Mouse (Mus musculus): ENCODE data around the gene Lenep. TPM values are rescaled to one million over a fixed set of nuclear protein-coding genes. Genes with fewer than 3 reads are reported as not detected.

The Lenep gene
- polyA plus RNA-seq, 1 experiment, result not detected

DNA sequence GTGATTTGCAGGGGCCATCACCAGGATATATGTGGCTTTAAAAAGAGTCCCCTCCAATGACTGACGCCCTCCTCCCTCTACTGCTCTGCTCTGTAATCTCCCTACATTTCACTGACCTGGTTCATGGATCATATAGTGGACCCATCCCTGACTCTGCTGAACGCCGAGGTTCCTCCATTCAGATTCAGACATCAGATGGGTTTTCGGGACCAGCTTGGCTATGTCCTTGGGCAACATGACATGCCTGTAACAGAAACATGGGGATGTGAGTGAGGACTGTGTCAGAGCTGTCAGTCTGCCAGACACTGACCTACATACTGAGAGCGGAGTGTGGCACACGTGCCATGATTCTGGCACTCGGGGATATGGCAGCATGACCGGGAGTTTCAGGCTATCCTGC lies 13.6 kb upstream of the Lenep start:
- H3K36me3 ChIP-seq (ENCODE audit: control insufficient read depth, insufficient read depth, low read length), result no peaks in the 10 kb centered on the region
- WGBS, result 93% methylated on average over 8 of the region's 8 CpGs
- DNase-seq, result no peak
- peaks cover 4% of the 10 kb centered on the region; the same call in 1 of the 2 replicates for H3K4me1 ChIP-seq (ENCODE audit: control insufficient read depth, insufficient read depth, low read length)
- H3K27ac ChIP-seq (ENCODE audit: insufficient read depth, low read depth, low read length), result no peak overlapping the region
- TF ChIP-seq POLR2A (IDR thresholded peaks at IDR 0.05; ENCODE audit: low read depth, low read length) (no peak), CTCF (conservative IDR thresholded peaks at IDR 0.05; ENCODE audit: insufficient read depth, insufficient read length, low read depth, low read length) (no peak)
- H3K4me3 ChIP-seq (ENCODE audit: insufficient read depth, low read depth, low read length), result no peak overlapping the region
- H3K27me3 ChIP-seq (replicated peaks; ENCODE audit: control insufficient read depth, insufficient read depth, low read length), result no peaks in the 10 kb centered on the region

DNA sequence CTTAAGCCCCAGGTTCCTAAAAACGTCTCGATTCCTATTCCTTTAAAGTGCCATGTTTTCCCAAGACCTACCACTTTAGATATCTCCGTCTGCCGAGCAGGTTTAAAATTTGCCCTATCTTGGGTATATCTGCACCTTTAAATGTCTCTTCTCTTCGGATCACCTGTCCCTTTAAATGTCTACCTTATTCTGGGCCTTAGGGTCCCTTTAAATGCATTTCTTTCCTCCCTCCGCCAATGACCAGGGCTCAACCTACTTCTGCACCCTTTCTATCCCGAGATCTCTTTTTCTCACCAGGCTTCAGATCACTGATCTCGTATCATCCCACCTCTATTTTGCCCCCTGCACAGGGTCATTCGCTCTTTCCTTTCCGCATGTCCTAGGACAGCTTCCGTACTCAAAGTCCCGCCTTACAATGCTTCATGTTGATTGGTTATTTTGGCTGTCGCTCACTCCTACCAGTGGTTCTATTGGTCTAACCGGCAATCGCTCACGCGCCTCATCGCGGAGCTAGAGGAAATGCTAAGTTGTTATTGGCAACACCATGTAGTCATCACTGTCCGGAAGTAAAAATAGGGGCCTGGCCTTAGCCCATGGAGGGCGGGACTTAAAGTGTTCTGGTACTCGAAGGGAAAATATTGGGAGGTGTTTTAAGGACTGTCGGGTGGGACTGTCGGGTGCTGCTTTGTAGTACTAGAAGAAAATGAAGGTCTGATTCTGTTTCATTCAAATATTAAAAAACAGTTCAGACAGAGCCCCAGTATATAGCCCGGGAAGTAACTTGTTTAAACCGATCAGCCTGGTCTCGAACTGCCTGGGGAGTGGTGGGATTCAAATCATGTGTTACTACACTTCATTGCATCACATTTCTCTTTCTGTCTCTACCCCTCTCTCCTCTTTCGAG lies 9.1 kb upstream of the Lenep start, which contains the start of gene Flad1:
Flad1 (minus strand) TSS at position 381 of the 904 bp plus-strand sequence.
- 4% methylated on average over 28 of the region's 28 CpGs for WGBS
- Histone ChIP-seq H3K36me3 (ENCODE audit: control insufficient read depth, insufficient read depth, low read length) (peaks cover 2% of the 10 kb centered on the region; the same call in 1 of the 2 replicates), H3K27ac (ENCODE audit: insufficient read depth, low read depth, low read length) (peak within 1 kb of the TSS; percentile 72), H3K4me1 (ENCODE audit: control insufficient read depth, insufficient read depth, low read length) (peaks cover 6% of the 10 kb centered on the region; the same call in 1 of the 2 replicates), H3K27me3 (replicated peaks; ENCODE audit: control insufficient read depth, insufficient read depth, low read length) (no peaks in the 10 kb centered on the region), H3K4me3 (ENCODE audit: insufficient read depth, low read depth, low read length) (peak within 1 kb of the TSS; percentile 65)
- TF ChIP-seq POLR2A (IDR thresholded peaks at IDR 0.05; ENCODE audit: low read depth, low read length), result no peak
- TF ChIP-seq CTCF (conservative IDR thresholded peaks at IDR 0.05; ENCODE audit: insufficient read depth, insufficient read length, low read depth, low read length), result no peak
- peak; percentile 100 for DNase-seq

DNA sequence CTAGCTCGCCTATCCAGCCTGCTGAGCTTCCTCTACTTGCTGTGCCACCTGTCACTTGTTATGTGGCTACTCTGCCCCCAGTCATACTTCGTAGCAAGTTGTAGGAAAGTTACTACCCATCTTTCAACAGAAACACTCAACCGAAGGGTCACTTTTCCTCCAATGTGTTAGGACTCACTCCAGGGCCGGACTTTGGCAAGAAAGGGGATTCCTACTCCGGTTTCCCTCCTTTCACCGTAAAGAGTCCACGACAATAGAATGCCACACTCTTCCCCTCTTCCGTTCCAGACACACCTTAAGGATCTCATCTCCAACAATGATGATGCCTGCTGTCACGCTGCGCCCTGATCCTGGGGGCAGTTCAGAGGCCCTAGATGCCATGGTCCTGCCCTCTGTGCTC lies 8.3 kb upstream of the Lenep start:
- H3K27ac ChIP-seq (ENCODE audit: insufficient read depth, low read depth, low read length), result peak overlapping the region; percentile 72; the same call in 1 of the 2 replicates
- 62% methylated on average over 10 of the region's 10 CpGs for WGBS

DNA sequence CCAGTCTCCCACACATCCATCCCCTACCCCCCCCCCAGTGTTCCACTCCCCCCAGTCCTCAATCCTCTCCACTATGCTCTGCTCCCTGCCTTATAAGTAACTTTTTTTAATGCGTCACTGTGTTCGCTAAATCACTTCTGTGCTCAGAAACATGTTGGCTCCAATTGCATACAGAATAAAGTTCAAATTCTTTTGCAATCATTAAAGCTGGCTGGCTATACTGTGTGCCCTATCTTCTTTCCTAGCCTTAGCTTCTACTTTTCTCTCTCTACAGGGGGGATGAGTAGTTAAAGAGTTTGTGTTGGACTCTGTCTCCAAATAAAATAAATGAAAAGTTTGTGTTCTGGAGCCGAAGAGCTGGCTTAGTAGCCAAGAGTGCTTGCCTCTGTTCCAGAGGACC lies 7.1 kb upstream of the Lenep start:
- no peak overlapping the region for H3K4me3 ChIP-seq (ENCODE audit: insufficient read depth, low read depth, low read length)
- TF ChIP-seq CTCF (conservative IDR thresholded peaks at IDR 0.05; ENCODE audit: insufficient read depth, insufficient read length, low read depth, low read length), result no peak
- TF ChIP-seq POLR2A (IDR thresholded peaks at IDR 0.05; ENCODE audit: low read depth, low read length), result no peak
- no peaks in the 10 kb centered on the region for H3K27me3 ChIP-seq (replicated peaks; ENCODE audit: control insufficient read depth, insufficient read depth, low read length)
- H3K36me3 ChIP-seq (ENCODE audit: control insufficient read depth, insufficient read depth, low read length), result peaks cover 2% of the 10 kb centered on the region; the same call in 1 of the 2 replicates
- DNase-seq, result no peak
- 65% methylated on average over 3 of the region's 3 CpGs for WGBS
- peaks cover 6% of the 10 kb centered on the region; the same call in 1 of the 2 replicates for H3K4me1 ChIP-seq (ENCODE audit: control insufficient read depth, insufficient read depth, low read length)
- H3K27ac ChIP-seq (ENCODE audit: insufficient read depth, low read depth, low read length), result no peak overlapping the region

More for the DNA sequence above, 8.3 kb upstream of the Lenep start:
- TF ChIP-seq CTCF (conservative IDR thresholded peaks at IDR 0.05; ENCODE audit: insufficient read depth, insufficient read length, low read depth, low read length) (no peak), POLR2A (IDR thresholded peaks at IDR 0.05; ENCODE audit: low read depth, low read length) (no peak)
- Histone ChIP-seq H3K27me3 (replicated peaks; ENCODE audit: control insufficient read depth, insufficient read depth, low read length) (no peaks in the 10 kb centered on the region), H3K4me1 (ENCODE audit: control insufficient read depth, insufficient read depth, low read length) (peaks cover 6% of the 10 kb centered on the region; the same call in 1 of the 2 replicates), H3K36me3 (ENCODE audit: control insufficient read depth, insufficient read depth, low read length) (peaks cover 2% of the 10 kb centered on the region; the same call in 1 of the 2 replicates), H3K4me3 (ENCODE audit: insufficient read depth, low read depth, low read length) (peak overlapping the region; percentile 65)
- DNase-seq, result no peak

DNA sequence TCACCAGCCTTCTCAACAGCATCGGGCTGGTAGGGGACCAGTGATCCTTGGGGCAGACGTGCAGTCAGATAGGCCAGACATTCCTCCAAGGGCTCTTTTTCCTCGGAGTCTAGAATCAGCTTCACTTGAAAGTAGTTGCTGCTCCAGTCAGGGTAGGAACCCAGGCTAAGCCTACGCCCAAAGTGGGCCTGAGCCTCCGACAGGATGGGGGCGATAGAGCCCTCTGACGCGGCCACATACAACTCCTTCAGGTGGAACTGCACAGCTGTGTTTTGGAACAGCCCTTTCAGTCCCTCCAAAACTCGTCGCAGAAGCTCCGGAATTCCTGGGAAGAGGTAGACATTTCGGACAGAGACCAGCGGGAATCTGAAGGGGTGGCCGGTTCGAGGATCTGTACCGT lies 5.9 kb upstream of the Lenep start:
- no peaks in the 10 kb centered on the region for H3K27me3 ChIP-seq (replicated peaks; ENCODE audit: control insufficient read depth, insufficient read depth, low read length)
- DNase-seq, result no peak
- H3K27ac ChIP-seq (ENCODE audit: insufficient read depth, low read depth, low read length), result no peak overlapping the region
- no peak overlapping the region for H3K4me3 ChIP-seq (ENCODE audit: insufficient read depth, low read depth, low read length)
- 76% methylated on average over 16 of the region's 16 CpGs for WGBS
- H3K36me3 ChIP-seq (ENCODE audit: control insufficient read depth, insufficient read depth, low read length), result peaks cover 2% of the 10 kb centered on the region; the same call in 1 of the 2 replicates
- TF ChIP-seq CTCF (conservative IDR thresholded peaks at IDR 0.05; ENCODE audit: insufficient read depth, insufficient read length, low read depth, low read length), result no peak
- H3K4me1 ChIP-seq (ENCODE audit: control insufficient read depth, insufficient read depth, low read length), result peaks cover 6% of the 10 kb centered on the region; the same call in 1 of the 2 replicates

DNA sequence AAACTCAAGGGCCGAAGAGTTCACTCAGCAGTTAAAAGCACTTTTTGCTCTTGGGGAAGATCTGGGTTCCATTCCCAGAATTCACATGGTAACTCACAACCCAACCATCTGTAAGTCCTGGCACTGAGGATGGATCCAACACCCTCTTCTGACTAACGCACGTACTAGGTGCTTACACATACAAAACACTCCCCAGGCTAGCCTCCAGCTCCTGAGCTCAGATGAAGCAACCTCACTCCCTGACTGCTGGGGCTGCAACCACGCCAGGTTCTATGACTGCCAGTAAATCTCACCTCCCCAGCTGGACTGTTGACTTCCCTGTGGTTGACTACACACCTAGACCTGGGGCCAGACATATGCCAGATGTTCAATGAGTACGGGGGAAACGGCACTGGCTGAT lies 4.3 kb upstream of the Lenep start:
- Histone ChIP-seq H3K4me1 (ENCODE audit: control insufficient read depth, insufficient read depth, low read length) (peaks cover 6% of the 10 kb centered on the region; the same call in 1 of the 2 replicates), H3K36me3 (ENCODE audit: control insufficient read depth, insufficient read depth, low read length) (peaks cover 2% of the 10 kb centered on the region; the same call in 1 of the 2 replicates), H3K27ac (ENCODE audit: insufficient read depth, low read depth, low read length) (no peak overlapping the region), H3K27me3 (replicated peaks; ENCODE audit: control insufficient read depth, insufficient read depth, low read length) (no peaks in the 10 kb centered on the region), H3K4me3 (ENCODE audit: insufficient read depth, low read depth, low read length) (no peak overlapping the region)
- no peak for DNase-seq
- TF ChIP-seq CTCF (conservative IDR thresholded peaks at IDR 0.05; ENCODE audit: insufficient read depth, insufficient read length, low read depth, low read length) (no peak), POLR2A (IDR thresholded peaks at IDR 0.05; ENCODE audit: low read depth, low read length) (no peak)
- WGBS, result 89% methylated on average over 6 of the region's 6 CpGs

DNA sequence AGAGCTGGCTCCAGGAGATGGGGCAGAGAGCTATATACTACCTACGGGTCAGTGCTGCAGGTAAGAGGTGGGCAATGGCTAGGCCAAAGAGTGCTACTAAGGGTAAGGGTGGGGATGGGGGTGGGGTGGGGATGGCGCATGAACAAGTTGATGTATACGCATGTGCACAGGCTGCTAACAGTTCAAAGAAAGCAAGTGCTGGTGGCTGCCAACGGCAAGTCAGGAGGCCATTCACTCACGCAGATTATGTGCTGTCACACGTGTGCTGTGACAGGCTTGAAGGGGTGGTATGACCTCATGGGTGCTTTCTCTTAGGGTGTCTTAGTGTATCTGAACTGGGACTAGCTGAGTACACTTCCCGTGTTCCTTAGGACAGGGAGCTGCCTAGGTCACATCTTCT lies 1.3 kb downstream of the Lenep start:
- H3K4me3 ChIP-seq (ENCODE audit: insufficient read depth, low read depth, low read length), result no peak overlapping the region
- H3K27ac ChIP-seq (ENCODE audit: insufficient read depth, low read depth, low read length), result no peak overlapping the region
- peaks cover 6% of the 10 kb centered on the region; the same call in 1 of the 2 replicates for H3K4me1 ChIP-seq (ENCODE audit: control insufficient read depth, insufficient read depth, low read length)
- DNase-seq, result no peak
- no peaks in the 10 kb centered on the region for H3K27me3 ChIP-seq (replicated peaks; ENCODE audit: control insufficient read depth, insufficient read depth, low read length)
- TF ChIP-seq POLR2A (IDR thresholded peaks at IDR 0.05; ENCODE audit: low read depth, low read length) (no peak), CTCF (conservative IDR thresholded peaks at IDR 0.05; ENCODE audit: insufficient read depth, insufficient read length, low read depth, low read length) (no peak)
- WGBS, result 88% methylated on average over 7 of the region's 7 CpGs
- no peaks in the 10 kb centered on the region for H3K36me3 ChIP-seq (ENCODE audit: control insufficient read depth, insufficient read depth, low read length)
